Mouse (Mus musculus) testis, postnatal 10 days (tissue): ENCODE measurements at regions not wholly inside any gene's neighbourhood (a gene's known extent, or its start where the extent isn't known, plus 50 kb on each side); places are given as distances from the start of the nearest gene placed in this dataset.

ENCODE experiments used
- DNase-seq: peaks from one replicate; pipeline ENCODE4 v3.0.0; 2021; ENCODE audit warnings: low spot score

- DNase-seq, result no peak
Measured at GRCm38 (mm10) chr6:94900862-94901261, 200.9 kb upstream of the Lrig1 start.

GRCm38 (mm10) chr6:94898881-94899280, 198.9 kb upstream of the Lrig1 start:
- no peak for DNase-seq

- DNase-seq, result no peak
Measured at GRCm38 (mm10) chr6:94890165-94890564, 190.2 kb upstream of the Lrig1 start.

GRCm38 (mm10) chr6:94889271-94889670, 189.3 kb upstream of the Lrig1 start:
- no peak for DNase-seq

GRCm38 (mm10) chr6:94881139-94881538, 181.2 kb upstream of the Lrig1 start:
- DNase-seq, result no peak

GRCm38 (mm10) chr6:94875841-94876240, 175.9 kb upstream of the Lrig1 start:
- DNase-seq, result no peak

- no peak for DNase-seq
Measured at GRCm38 (mm10) chr6:94875065-94875464, 175.1 kb upstream of the Lrig1 start.

GRCm38 (mm10) chr6:94874415-94874814, 174.5 kb upstream of the Lrig1 start:
- DNase-seq, result no peak

GRCm38 (mm10) chr6:94867952-94868351, 168.0 kb upstream of the Lrig1 start:
- DNase-seq, result no peak

GRCm38 (mm10) chr6:94865498-94865897, 165.5 kb upstream of the Lrig1 start:
- no peak for DNase-seq

GRCm38 (mm10) chr6:94858121-94858621, 158.2 kb upstream of the Lrig1 start:
- DNase-seq, result no peak

GRCm38 (mm10) chr6:94850121-94850520, 150.2 kb upstream of the Lrig1 start:
- no peak for DNase-seq

GRCm38 (mm10) chr6:94849533-94849932, 149.6 kb upstream of the Lrig1 start:
- DNase-seq, result no peak

- no peak for DNase-seq
Measured at GRCm38 (mm10) chr6:94848437-94848836, 148.5 kb upstream of the Lrig1 start.

GRCm38 (mm10) chr6:94845821-94846220, 145.9 kb upstream of the Lrig1 start:
- no peak for DNase-seq

GRCm38 (mm10) chr6:94842856-94843255, 142.9 kb upstream of the Lrig1 start:
- no peak for DNase-seq

- DNase-seq, result no peak
Measured at GRCm38 (mm10) chr6:94841881-94842280, 141.9 kb upstream of the Lrig1 start.

- DNase-seq, result no peak
Measured at GRCm38 (mm10) chr6:94835742-94836141, 135.8 kb upstream of the Lrig1 start.

GRCm38 (mm10) chr6:94834551-94834950, 134.6 kb upstream of the Lrig1 start:
- no peak for DNase-seq

- no peak for DNase-seq
Measured at GRCm38 (mm10) chr6:94830801-94831200, 130.8 kb upstream of the Lrig1 start.

- no peak for DNase-seq
Measured at GRCm38 (mm10) chr6:94829246-94829645, 129.3 kb upstream of the Lrig1 start.

GRCm38 (mm10) chr6:94826656-94827055, 126.7 kb upstream of the Lrig1 start:
- no peak for DNase-seq

GRCm38 (mm10) chr6:94818220-94818619, 118.3 kb upstream of the Lrig1 start:
- no peak for DNase-seq

- DNase-seq, result no peak
Measured at GRCm38 (mm10) chr6:94816161-94816560, 116.2 kb upstream of the Lrig1 start.

GRCm38 (mm10) chr6:94814711-94815110, 114.8 kb upstream of the Lrig1 start:
- DNase-seq, result no peak
